Mouse (Mus musculus): ENCODE data around the gene Gm11032. TPM values are rescaled to one million over a fixed set of nuclear protein-coding genes. Genes with fewer than 3 reads are reported as not detected.
"Not testable (repeated sequence)": the region's sequence is repeated elsewhere in the genome, so short reads cannot be mapped to it uniquely, and the experiment has no call there.

The Gm11032 gene
- not detected in 2 replicates for polyA plus RNA-seq (2012; rRNA removed)

- TF ChIP-seq CTCF (IDR thresholded peaks at IDR 0.05; ENCODE audit: extremely low read depth, insufficient read length, insufficient replicate concordance, low read depth, low read length) (no peak), POLR2A (IDR thresholded peaks at IDR 0.05; ENCODE audit: low read depth, low read length) (no peak)
- 75% methylated on average over 16 of the region's 16 CpGs for WGBS
- Histone ChIP-seq H3K4me1 (ENCODE audit: control insufficient read depth, insufficient read depth, insufficient read length, low read length) (no peaks in the 10 kb centered on the region), H3K36me3 (ENCODE audit: control insufficient read depth, insufficient read depth, low read length) (no peaks in the 10 kb centered on the region), H3K4me3 (ENCODE audit: low read depth, low read length) (no peak within 1 kb of the TSS), H3K27ac (ENCODE audit: insufficient read depth, low read depth, low read length) (no peak within 1 kb of the TSS), H3K27me3 (ENCODE audit: control insufficient read depth, insufficient read depth, low read length) (no peaks in the 10 kb centered on the region)
Measured at GRCm38 (mm10) chr11:4620017-4620485, at the start of gene Gm11032. TSS of gene Gm11032 (plus strand) at chr11:4620067.

GRCm38 (mm10) chr11:4571491-4571901 is 48.4 kb upstream of the Gm11032 start:
- no peak for TF ChIP-seq POLR2A (IDR thresholded peaks at IDR 0.05; ENCODE audit: low read depth, low read length)
- TF ChIP-seq CTCF (IDR thresholded peaks at IDR 0.05; ENCODE audit: extremely low read depth, insufficient read length, insufficient replicate concordance, low read depth, low read length) = no peak
- H3K4me1 ChIP-seq (ENCODE audit: control insufficient read depth, insufficient read depth, insufficient read length, low read length) = peaks cover 2% of the 10 kb centered on the region; the same call in 1 of the 2 replicates
- no peak overlapping the region for H3K27ac ChIP-seq (ENCODE audit: insufficient read depth, low read depth, low read length)
- peaks cover 3% of the 10 kb centered on the region; the same call in 1 of the 2 replicates for H3K36me3 ChIP-seq (ENCODE audit: control insufficient read depth, insufficient read depth, low read length)
- WGBS = 58% methylated on average over 4 of the region's 4 CpGs
- no peaks in the 10 kb centered on the region for H3K27me3 ChIP-seq (ENCODE audit: control insufficient read depth, insufficient read depth, low read length)
- no peak overlapping the region for H3K4me3 ChIP-seq (ENCODE audit: low read depth, low read length)

- H3K4me1 ChIP-seq (ENCODE audit: control insufficient read depth, insufficient read depth, insufficient read length, low read length); H3K27me3 ChIP-seq (ENCODE audit: control insufficient read depth, insufficient read depth, low read length); H3K36me3 ChIP-seq (ENCODE audit: control insufficient read depth, insufficient read depth, low read length); H3K4me3 ChIP-seq (ENCODE audit: low read depth, low read length); H3K27ac ChIP-seq (ENCODE audit: insufficient read depth, low read depth, low read length): not testable (repeated sequence)
- WGBS = 64% methylated on average over 2 of the region's 2 CpGs
Measured at GRCm38 (mm10) chr11:4576090-4576732, 43.7 kb upstream of the Gm11032 start.

- no peak for TF ChIP-seq POLR2A (IDR thresholded peaks at IDR 0.05; ENCODE audit: low read depth, low read length)
- H3K4me3 ChIP-seq (ENCODE audit: low read depth, low read length) = no peak overlapping the region
- H3K27ac ChIP-seq (ENCODE audit: insufficient read depth, low read depth, low read length) = no peak overlapping the region
- peaks cover 2% of the 10 kb centered on the region; the same call in 1 of the 2 replicates for H3K36me3 ChIP-seq (ENCODE audit: control insufficient read depth, insufficient read depth, low read length)
- WGBS = 83% methylated on average over 2 of the region's 2 CpGs
- H3K4me1 ChIP-seq (ENCODE audit: control insufficient read depth, insufficient read depth, insufficient read length, low read length) = peaks cover 2% of the 10 kb centered on the region; the same call in 1 of the 2 replicates
- H3K27me3 ChIP-seq (ENCODE audit: control insufficient read depth, insufficient read depth, low read length) = no peaks in the 10 kb centered on the region
Measured at GRCm38 (mm10) chr11:4577079-4577478, 42.8 kb upstream of the Gm11032 start.

GRCm38 (mm10) chr11:4578682-4579081 is 41.2 kb upstream of the Gm11032 start:
- H3K4me1 ChIP-seq (ENCODE audit: control insufficient read depth, insufficient read depth, insufficient read length, low read length) = peaks cover 2% of the 10 kb centered on the region; the same call in 1 of the 2 replicates
- H3K27me3 ChIP-seq (ENCODE audit: control insufficient read depth, insufficient read depth, low read length) = no peaks in the 10 kb centered on the region
- H3K27ac ChIP-seq (ENCODE audit: insufficient read depth, low read depth, low read length) = no peak overlapping the region
- H3K4me3 ChIP-seq (ENCODE audit: low read depth, low read length) = no peak overlapping the region
- 20% methylated on average over 2 of the region's 2 CpGs for WGBS
- peaks cover 2% of the 10 kb centered on the region; the same call in 1 of the 2 replicates for H3K36me3 ChIP-seq (ENCODE audit: control insufficient read depth, insufficient read depth, low read length)
- TF ChIP-seq POLR2A (IDR thresholded peaks at IDR 0.05; ENCODE audit: low read depth, low read length) (no peak), CTCF (IDR thresholded peaks at IDR 0.05; ENCODE audit: extremely low read depth, insufficient read length, insufficient replicate concordance, low read depth, low read length) (no peak)

GRCm38 (mm10) chr11:4591811-4592210 is 28.1 kb upstream of the Gm11032 start:
- TF ChIP-seq CTCF (IDR thresholded peaks at IDR 0.05; ENCODE audit: extremely low read depth, insufficient read length, insufficient replicate concordance, low read depth, low read length) (no peak), POLR2A (IDR thresholded peaks at IDR 0.05; ENCODE audit: low read depth, low read length) (no peak)
- no peaks in the 10 kb centered on the region for H3K27me3 ChIP-seq (ENCODE audit: control insufficient read depth, insufficient read depth, low read length)
- H3K27ac ChIP-seq (ENCODE audit: insufficient read depth, low read depth, low read length) = no peak overlapping the region
- no peak overlapping the region for H3K4me3 ChIP-seq (ENCODE audit: low read depth, low read length)
- no peaks in the 10 kb centered on the region; the same call in 1 of the 2 replicates for H3K4me1 ChIP-seq (ENCODE audit: control insufficient read depth, insufficient read depth, insufficient read length, low read length)
- peaks cover 3% of the 10 kb centered on the region; the same call in 1 of the 2 replicates for H3K36me3 ChIP-seq (ENCODE audit: control insufficient read depth, insufficient read depth, low read length)
- 70% methylated on average over 4 of the region's 4 CpGs for WGBS

- Histone ChIP-seq H3K4me3 (ENCODE audit: low read depth, low read length) (no peak overlapping the region), H3K27me3 (ENCODE audit: control insufficient read depth, insufficient read depth, low read length) (no peaks in the 10 kb centered on the region), H3K36me3 (ENCODE audit: control insufficient read depth, insufficient read depth, low read length) (no peaks in the 10 kb centered on the region), H3K27ac (ENCODE audit: insufficient read depth, low read depth, low read length) (no peak overlapping the region), H3K4me1 (ENCODE audit: control insufficient read depth, insufficient read depth, insufficient read length, low read length) (no peaks in the 10 kb centered on the region; the same call in 1 of the 2 replicates)
- TF ChIP-seq POLR2A (IDR thresholded peaks at IDR 0.05; ENCODE audit: low read depth, low read length) (no peak), CTCF (IDR thresholded peaks at IDR 0.05; ENCODE audit: extremely low read depth, insufficient read length, insufficient replicate concordance, low read depth, low read length) (no peak)
- 3% methylated on average over 5 of the region's 5 CpGs for WGBS
Measured at GRCm38 (mm10) chr11:4593491-4593848, 26.4 kb upstream of the Gm11032 start.

Measured in small intestine, adult 2 months (tissue).